Mouse (Mus musculus): ENCODE measurements around the gene Psma2.

The Psma2 gene

GRCm38 (mm10) chr13:14612926-14613529 lies at the start of gene Psma2, which contains the start of gene Mrpl32:
TSS of gene Psma2 (plus strand) at chr13:14613240.
TSS of gene Mrpl32 (minus strand) at chr13:14613165.
- DNase-seq (ENCODE audit: low spot score in 2 of 2), result peak; percentile 97

- DNase-seq (ENCODE audit: low spot score in 2 of 2), result no peak
Observed at GRCm38 (mm10) chr13:14574128-14574527, 38.9 kb upstream of the Psma2 start.

- no peak for DNase-seq (ENCODE audit: low spot score in 2 of 2)
Observed at GRCm38 (mm10) chr13:14580392-14580791, 32.6 kb upstream of the Psma2 start.

- DNase-seq (ENCODE audit: low spot score in 2 of 2), result no peak
Observed at GRCm38 (mm10) chr13:14602744-14603143, 10.3 kb upstream of the Psma2 start.

GRCm38 (mm10) chr13:14607616-14608015 lies 5.4 kb upstream of the Psma2 start:
- DNase-seq (ENCODE audit: low spot score in 2 of 2), result no peak

GRCm38 (mm10) chr13:14612463-14612862 lies 577 bp upstream of the Psma2 start:
- DNase-seq (ENCODE audit: low spot score in 2 of 2), result no peak

GRCm38 (mm10) chr13:14613553-14613952 lies 513 bp downstream of the Psma2 start:
- DNase-seq (ENCODE audit: low spot score in 2 of 2), result no peak

GRCm38 (mm10) chr13:14618724-14619123 lies 5.7 kb downstream of the Psma2 start:
- DNase-seq (ENCODE audit: low spot score in 2 of 2), result peak; percentile 43 to 75

- peak; percentile 96 for DNase-seq (ENCODE audit: low spot score in 2 of 2)
Observed at GRCm38 (mm10) chr13:14629726-14630641, 16.9 kb downstream of the Psma2 start, which contains the start of gene AW209491. TSS of gene AW209491 (plus strand) at chr13:14630154.

GRCm38 (mm10) chr13:14639998-14640397 lies 27.0 kb downstream of the Psma2 start:
- no peak for DNase-seq (ENCODE audit: low spot score in 2 of 2)

GRCm38 (mm10) chr13:14649301-14649700 lies 36.3 kb downstream of the Psma2 start:
- no peak for DNase-seq (ENCODE audit: low spot score in 2 of 2)

- no peak for DNase-seq (ENCODE audit: low spot score in 2 of 2)
Observed at GRCm38 (mm10) chr13:14667107-14667506, 54.1 kb downstream of the Psma2 start.

GRCm38 (mm10) chr13:14670342-14670741 lies 57.3 kb downstream of the Psma2 start:
- DNase-seq (ENCODE audit: low spot score in 2 of 2), result peak; percentile 21 to 66

- DNase-seq (ENCODE audit: low spot score in 2 of 2), result no peak
Observed at GRCm38 (mm10) chr13:14688955-14689354, 75.9 kb downstream of the Psma2 start.

GRCm38 (mm10) chr13:14716801-14717200 lies 103.8 kb downstream of the Psma2 start:
- DNase-seq (ENCODE audit: low spot score in 2 of 2), result no peak

- DNase-seq (ENCODE audit: low spot score in 2 of 2), result no peak
Observed at GRCm38 (mm10) chr13:14717755-14718154, 104.7 kb downstream of the Psma2 start.
